Mouse (Mus musculus): ENCODE measurements around the gene Slmap. TPM values are rescaled to one million over a fixed set of nuclear protein-coding genes. Genes with fewer than 3 reads are reported as not detected.

Gene Slmap
- total RNA-seq, 2 experiments from 2014 or later, result 76.2 to 84.7 TPM

DNA sequence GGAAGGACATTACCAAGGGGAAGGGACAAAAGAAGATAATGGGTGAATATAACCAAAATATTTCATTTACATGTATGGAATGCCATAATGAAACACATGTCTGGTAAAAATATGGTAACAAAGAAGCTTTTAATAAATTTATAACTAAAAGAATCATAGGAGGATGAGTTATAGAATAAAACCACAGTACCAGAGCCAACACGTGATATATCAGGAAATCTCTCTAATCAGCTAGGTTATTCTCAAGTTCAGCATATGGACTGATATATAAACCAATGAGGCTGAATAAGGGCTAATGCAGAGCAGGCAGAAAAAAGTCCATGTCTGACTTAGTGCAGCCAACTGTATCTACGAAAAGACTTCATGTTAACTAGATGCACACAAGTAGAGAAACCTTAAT lies 58.3 kb downstream of the Slmap start:
- no peak for DNase-seq

DNA sequence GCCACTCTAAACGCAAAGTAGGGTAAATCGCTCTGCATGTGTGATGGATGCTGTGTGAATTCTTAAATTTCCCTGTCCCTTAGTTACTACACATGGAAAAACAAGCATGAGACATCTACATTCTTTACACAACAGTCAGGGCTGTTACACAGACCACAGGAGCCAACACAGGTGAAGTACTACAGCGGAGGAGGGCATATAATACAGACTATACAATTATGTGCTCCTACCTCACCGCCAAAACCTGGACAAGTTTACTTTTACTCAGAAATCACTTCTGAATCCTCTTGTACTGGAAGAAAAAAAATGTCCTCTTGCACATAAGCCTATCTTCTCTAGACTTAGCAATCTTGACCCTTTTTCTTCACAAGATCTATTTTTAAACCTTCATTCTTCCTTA lies 66.8 kb downstream of the Slmap start:
- DNase-seq, result no peak

DNA sequence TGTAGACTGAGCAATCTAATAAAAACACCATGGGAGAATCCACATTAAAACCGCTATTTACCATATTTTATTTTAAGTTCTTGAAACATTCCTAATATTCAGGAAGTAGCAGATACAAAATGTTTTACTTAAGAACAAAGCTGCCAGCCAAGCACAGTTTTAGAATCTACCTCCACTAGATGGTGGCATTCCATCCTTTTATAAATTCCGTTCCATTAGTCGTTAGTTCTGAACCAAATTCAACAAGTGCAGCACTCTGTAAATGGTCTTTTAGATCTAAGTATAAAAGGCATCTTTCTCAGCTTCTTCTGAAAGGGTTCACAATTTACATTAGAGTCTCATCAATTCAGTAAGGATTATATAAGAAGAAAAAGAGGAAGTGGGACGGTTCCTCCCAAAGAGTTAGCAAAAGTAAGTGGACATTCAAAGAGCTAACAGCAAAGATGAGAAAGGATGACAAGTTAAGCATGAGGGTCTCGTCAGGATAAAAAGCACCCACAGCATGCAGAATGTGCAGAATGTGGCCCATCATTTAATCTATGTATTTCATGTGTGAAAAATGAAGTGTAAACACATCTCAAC lies 68.1 kb downstream of the Slmap start:
- no peak for DNase-seq

DNA sequence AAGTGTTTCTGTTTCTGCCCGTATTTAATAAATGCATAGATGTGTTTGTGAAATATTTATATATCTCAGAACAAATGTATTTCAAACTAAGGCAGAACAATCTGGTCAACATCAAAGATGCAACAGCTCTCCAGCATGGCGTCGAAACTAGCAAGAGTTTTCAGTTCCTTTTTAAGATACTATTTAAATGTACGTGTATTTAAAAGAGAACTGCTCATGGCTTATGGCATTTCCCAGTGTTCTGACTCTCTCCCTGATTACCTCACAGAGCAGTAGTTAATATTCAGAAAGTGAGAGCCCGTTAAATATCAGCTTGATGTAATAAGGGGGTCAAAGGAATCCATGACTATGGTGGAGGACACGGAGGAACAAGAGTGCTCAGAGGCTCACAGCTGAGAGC lies 68.8 kb downstream of the Slmap start:
- no peak for DNase-seq

DNA sequence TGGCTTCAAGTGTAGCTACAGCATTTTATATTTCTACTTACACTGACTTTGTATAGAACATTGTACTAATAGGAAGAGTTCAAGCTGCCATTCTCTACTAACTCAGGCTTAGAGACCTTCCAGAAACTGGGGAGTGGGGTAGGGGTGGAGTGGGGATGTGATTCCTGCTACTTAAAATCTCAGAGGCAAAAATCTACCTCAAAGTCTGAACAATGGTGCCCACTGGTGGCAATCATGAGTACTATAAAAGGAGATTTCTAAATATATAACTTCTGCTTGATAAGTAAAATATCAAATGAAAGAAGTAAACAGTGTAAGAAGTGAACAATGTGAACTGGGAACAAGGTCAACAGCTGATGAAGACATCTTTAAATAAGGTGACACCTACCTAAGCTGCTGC lies 75.2 kb downstream of the Slmap start:
- DNase-seq, result peak; percentile 27 to 36

DNA sequence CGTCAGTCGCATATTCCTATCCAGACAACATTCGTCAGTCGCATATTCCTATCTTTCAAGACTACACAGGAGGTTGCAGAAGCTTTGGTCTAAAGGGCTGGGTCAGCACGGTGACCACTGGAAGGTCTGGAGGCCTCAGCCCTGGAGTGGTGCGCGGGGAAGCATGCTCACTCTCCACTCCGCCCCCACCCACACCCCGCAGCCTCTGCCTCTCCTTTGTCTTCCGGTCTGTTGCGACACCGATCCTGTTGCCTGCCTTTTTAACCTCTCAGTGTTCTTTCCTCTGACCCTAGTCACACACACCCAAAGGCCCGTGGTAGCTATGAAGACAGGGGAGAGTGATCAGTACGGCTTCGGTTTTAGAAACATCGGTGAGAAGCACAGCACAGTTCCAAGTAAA lies 79.9 kb downstream of the Slmap start:
- DNase-seq, result peak in 1 of 2 experiments; percentile 12

DNA sequence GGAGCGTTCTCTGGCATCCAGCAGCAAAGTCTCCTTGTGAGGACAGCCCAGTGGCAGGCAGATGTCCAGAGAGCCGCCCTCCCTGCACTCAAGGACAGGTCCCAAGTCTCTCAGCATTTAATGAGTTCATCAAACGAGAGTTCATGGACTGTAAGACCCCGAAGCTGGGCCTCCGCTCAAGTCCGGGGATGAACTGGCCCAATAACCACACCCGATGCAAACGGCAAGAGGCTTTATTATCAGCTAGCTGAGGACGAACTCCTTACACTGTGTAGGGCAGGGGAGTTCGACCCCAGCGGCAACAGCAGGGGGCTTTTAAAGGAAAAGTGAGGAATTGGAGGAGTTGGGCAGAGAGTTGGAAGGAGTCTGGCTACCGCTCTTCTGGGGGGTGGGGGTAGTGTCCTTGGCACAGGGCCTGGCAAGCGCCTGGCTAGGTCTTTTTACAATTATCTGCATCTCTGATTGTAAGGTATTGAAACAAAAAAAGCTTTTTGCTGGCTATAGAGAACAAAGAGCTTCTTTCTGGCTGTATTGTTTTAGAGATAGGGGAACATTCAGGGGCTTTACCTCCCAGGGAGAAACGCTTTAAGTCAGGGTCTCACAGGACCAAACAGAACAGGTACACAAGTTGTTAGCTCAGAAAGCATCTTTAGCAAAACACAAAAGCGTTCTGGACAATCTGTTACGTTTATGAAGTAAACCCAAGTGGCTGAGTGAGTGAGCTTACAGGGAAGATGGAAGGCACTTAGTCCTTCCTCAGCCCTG lies 84.5 kb downstream of the Slmap start:
- peak; percentile 62 to 69 for DNase-seq

DNA sequence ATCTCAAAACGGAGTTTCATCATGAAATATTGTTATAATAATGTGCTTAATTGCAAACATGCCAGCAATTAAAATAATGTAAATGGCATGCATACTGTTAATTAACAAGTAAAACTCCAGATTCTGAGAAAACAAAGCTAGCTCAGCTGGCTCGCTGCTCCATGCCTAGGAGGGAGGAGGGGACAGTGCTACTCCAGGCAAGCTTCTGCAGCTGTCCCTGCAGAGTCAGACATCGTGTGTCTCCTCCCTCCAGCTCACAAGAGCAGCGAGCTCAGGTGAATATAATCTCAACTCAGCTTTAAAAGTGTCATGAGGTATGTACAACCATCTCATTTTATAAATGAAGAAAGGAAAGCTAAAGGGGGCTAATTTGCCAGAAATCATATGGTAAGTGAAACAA lies 86.2 kb downstream of the Slmap start:
- no peak for DNase-seq

DNA sequence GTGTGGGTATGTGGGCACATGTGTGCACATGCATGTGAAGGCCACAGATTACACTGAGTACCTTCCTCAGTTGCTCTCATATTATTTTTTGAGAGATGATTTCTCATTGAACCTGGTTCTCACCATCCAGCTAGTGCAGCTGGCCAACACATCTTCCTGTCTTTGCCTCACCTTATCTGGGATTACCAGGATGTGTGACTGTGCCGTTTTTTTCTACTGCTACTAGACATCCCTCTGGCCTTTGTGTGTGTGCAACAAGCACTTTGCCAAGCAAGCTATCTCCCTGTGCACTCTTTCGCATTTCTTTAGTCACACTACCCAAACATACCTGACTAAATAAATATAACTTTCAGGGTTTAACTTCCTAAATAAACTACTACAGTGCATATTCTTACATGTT lies 87.5 kb downstream of the Slmap start:
- DNase-seq, result no peak

DNA sequence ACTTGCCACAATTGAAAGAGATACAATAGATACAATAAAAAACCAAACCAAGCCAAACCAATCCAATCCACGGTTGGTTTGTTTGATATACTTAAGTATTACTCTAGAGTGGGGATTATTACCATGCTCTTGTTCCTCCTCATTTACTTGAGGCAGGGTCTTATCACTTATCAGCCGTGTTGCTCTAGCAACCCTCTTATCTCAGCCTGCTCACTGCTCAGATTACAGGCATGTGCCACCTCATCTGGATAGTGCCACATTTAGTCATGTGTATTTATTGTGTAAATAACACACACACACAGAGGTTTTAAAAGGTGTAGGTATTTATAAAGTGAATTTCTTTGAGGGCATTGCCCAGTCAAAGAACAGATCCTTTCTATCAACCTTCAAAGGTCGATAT lies 88.2 kb downstream of the Slmap start:
- no peak for DNase-seq

DNA sequence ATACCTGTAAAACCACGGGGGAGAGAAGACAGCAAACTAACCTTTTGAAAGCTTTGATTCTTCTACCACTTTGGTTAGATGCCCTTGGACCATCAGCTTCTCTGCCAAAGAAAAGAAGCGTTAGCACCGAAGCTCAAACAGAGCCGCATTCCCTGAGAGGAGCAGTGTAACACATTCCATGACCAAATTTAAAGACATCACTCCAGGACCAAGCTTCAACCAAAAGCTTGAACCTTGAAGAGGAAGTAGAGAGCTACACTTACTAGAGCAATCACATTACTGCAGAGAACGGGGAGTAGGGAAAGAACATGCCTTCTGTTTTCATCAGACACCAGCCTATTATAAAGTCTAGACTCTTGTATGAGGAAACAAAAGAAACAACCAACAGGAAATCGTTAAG lies 92.2 kb downstream of the Slmap start:
- DNase-seq, result no peak

DNA sequence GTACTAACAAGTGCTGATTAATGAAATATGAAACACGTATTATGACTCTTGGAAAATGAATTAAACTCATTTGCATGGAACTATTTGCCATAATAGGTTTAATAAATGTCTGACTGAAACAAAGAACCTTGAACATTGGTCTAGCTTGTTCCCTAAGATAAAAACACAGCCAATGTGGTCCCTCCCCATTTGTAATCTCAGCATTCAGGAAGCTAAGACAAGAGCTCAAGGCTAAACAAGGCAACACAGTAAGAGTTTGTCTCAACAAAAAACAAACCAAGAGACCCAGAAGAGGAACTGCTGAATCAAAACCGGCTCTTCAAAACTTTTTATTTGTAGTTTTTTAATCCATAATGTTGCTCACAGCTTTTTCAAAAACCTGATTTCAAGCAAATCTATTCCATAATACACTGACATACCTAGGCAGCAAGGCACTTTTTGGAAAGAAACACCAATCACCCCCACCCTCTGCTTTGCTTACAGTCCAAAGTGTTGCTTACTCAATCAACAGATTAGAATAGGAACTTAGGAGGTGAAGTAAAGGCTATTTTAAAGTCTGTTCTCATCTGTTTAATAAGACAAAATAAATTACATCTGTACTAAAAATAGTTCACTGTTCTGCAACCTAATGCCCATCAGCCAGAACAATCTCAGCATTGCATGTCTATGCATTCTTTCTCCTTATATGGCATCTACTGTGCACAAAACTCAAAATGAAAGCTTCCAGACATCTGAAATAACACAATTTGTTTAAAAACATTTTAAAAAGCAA lies 93.5 kb downstream of the Slmap start:
- peak in 1 of 2 experiments; percentile 11 for DNase-seq

DNA sequence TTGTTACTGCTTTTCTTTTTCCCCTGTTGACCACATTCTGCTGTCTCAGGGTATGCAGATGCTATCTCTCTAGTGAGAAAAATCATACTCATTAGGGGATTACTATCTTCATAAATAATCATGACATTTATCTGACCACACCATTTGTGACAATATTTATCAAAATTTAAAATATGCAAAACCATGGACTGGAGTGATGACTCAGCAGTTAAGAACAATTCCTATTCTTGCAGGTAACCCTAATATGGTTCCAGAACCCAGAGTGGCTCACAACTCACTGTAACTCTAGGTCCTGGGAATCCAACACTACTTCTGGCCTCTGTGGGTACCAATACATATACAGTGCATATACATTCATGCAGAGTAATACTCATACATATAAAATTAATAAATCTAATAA lies 94.7 kb downstream of the Slmap start:
- DNase-seq, result no peak

DNA sequence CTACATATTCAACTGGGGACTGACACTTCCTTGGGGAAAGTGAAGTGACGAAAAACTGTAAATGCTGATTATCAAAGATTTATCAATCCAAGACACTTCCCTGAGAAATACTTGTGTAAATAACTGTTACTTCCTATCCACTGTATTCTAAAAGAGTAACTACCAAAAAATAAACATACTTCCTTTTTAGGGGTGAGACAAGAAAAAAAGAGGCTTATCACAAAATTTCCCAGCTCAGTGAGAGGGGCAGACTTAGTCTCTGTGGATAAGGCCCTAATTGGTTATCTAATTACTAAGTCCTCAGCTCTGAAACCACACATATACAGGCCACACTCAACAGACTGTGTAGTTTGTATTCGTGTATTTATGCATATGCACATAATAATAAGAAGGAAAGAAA lies 97.0 kb downstream of the Slmap start:
- DNase-seq, result no peak

DNA sequence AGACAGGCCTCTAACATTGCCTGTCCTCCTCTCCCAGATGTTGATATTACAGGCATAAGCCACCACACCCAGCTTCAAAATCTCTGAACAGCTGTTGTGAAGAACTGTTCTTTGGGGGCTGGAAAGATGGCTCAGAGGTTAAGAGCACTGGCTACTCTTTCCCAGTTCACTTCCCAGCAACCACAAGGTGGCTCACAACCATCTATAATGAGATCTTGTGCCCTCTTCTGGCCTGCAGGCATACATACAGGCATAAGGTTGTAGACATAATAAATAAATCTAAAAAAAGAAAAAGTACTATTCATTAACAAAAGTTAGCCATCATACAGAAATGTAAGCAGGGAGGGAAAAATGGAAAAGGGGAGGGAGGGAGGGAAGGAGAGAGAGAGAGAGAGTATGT lies 98.4 kb downstream of the Slmap start:
- peak in 1 of 2 experiments; percentile 10 for DNase-seq

DNA sequence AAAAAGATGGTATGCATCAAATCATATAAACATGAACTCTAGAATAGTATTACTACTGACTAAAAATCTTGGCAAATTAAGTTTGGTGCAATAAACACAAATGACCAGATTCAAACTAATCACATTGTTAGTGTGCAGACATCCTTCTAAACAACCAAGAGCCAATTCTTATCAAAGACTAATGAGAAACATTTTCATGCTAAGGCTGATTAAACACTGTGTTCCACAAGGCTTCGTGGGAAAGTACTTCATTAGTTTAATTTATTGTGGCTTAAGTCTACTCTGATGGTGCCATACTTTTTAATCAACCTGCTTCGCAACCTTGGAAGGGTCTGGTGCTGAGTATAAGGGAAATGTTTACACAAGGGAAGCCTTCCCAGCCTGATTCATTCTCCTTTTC lies 102.4 kb downstream of the Slmap start:
- no peak for DNase-seq

DNA sequence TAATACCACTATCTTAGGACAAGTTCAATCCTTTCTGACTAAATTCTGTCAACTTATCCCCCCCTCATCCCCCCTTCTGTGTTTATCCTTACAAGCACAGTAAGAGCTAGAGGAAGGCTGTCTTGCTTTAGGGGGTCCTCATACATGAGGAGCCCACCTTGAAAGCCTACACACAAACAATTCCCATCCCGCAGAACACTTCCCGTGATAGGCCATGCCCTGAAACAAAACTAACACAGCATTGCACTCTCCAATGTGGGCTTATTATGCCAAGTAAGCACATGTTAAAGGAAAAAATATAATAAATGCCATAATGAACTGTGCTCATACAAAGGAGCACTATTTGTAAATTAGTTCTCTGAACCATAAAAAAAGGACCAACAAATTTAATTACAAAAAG lies 102.8 kb downstream of the Slmap start:
- DNase-seq, result no peak

DNA sequence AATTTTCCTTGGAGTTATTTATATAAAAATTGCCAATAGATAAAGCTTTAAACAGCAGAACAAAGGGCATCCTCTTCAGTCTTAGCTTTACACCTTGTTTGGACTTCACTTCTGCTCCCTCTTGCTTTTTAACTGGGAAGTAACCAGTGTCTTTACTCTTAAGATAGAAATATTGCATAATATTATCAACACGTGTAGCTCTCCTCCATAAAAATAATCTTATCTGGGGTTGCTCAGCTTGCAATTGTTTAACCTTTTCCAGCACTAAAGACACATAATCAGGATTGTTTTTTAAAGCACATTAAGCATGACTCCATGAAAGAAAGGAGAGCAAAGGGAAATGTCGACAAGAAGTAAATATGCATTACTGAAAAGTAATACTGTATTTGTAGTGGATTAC lies 114.5 kb downstream of the Slmap start:
- no peak for DNase-seq

DNA sequence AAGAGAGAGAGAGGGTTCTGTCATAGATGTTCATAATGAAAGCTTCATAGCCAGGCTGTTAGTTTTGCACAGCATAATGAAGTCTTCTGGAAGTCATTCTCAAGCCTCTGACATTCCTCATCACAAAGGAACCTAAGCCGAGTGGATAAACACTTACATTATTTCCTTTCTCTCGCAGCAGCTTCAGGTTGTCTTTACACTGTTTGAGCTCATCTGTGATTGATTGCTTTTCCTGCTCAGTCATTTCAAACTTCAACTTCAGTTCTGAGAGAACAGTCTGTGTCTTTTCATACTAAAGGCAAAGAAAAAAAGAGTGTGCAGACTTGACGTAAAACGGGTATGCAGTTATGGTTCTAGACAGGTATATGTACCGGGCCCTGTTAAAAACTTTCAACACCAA lies 116.8 kb downstream of the Slmap start:
- no peak for DNase-seq

DNA sequence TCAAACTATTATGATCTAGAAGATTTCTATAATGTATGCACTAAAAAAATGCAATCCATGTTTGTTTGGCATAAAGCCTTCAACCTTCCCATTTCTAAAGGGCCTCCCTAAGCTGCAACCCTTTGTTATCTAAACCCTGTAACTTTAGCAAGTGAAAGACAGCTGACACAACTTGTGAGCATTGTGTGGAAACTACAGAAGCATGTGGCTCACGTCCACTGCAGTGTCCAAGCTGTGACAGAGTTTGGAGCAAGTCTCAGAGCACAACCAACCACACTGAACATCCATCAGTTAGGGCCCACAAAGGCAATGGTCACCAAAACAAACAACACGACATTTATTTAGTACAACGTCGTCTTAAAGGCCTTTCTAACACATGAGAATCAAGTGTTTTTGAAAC lies 117.6 kb downstream of the Slmap start:
- no peak for DNase-seq

DNA sequence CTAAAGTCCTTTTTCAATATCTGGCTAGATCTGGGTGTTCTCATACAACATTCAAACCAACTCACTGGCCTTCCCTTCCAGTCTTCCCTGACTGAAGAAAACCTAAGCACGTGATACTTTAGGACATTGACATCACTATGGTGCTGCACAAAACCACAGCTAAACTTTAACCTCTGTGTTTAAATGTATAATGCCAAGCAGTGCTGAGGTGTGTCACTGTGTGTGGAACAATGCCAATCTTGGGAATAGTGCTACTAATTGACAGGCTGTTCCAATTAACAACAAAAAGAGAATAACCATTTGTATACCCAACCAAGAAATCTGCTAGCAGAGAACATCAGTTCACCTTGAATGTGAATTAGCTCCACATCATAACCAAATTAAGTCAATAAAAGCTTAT lies 121.2 kb downstream of the Slmap start:
- no peak for DNase-seq

DNA sequence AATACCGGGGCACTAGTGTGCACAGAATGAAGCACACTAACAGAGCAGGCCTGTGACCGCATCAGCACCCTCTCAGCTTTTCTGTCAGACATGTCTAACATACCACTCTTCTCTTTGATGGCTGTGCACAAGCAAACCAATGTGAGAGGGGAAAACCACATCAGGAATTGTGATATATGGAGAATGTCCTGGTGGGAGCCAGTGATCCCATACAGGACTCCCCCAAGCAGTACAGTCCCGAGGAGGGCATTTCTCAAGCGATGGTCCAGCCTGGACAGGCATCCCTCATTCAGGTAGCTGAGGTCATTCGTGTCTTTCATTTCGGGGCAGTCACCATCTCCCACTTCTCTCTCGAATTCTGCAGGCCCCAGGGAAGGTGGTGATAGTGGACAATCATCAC lies 128.0 kb downstream of the Slmap start:
- DNase-seq, result no peak

DNA sequence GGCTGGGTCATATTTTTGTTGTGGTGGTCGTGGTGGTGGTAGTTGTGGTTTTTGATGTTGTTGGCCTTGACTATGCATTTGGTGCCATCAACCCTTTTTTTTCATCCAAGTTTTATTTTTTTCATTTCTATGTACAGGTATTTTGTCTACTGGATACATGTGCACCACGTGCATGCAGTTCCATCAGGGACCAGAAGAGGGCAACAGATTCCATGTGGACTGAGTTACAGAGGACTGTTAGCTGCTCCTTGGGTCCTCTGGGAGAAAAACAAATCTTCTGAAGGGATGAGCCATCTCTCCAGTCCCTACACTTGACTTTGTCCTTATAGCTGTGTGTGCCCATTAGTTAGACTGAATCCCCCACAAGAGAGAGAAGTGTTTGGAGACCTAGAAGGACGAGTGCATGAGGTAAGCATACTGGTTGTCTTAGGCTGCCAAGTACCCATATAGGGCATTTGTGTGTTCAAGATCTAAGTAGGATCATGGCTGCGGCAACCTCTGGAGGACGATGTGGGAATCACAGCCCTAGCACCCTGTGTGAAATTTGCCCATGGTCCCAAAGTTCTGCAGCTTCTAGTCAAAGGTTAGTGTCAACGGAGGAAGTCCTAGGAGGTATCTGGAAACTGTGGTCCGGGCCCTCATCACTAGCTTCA lies 136.1 kb downstream of the Slmap start:
- DNase-seq, result no peak

All from adrenal gland, postnatal 36 days (tissue).